Mouse (Mus musculus): Measurements from ENCODE around the gene Gm3625.
A peak's percentile ranks its signal among the peaks of the same experiment; 100 is the strongest.

Gm3625 gene

DNA sequence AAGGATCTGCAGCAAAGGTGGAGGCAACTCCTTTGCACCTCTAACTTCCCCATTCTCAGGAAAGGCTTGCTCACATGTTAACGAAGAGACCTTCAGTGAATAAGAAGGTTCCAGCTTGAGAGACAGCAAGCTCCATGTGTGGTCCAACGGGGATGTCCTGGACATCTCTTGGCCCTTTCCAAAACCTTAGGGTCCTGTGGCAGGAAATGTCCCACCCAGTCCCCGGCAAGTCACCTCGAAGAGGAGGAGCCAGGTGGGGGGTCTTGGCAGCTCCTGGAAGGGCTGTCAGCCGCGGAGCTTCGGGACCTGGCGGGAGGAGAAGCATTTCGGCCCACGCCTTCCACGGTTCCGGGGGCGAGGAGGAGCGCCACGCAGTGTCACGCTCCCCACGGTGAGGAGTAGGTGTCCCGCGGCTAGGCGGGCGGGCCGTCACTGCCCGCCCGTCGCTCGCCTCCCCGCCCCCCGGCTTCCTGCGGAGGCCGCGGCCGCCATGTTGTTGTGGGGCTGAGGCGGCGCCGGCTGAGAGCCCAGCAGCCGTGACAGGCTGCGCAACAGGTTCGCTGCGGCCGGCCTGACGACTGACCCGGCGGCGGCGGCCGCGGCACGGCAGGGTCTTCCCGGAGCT, at the start of gene Gm3625, which contains the start of gene Itsn2:
Gene Gm3625 (minus strand): TSS at position 387 of the 625 bp plus-strand sequence.
Gene Itsn2 (plus strand): TSS at position 98 of the 625 bp plus-strand sequence.
- DNase-seq = peak; percentile 63 to 68

DNA sequence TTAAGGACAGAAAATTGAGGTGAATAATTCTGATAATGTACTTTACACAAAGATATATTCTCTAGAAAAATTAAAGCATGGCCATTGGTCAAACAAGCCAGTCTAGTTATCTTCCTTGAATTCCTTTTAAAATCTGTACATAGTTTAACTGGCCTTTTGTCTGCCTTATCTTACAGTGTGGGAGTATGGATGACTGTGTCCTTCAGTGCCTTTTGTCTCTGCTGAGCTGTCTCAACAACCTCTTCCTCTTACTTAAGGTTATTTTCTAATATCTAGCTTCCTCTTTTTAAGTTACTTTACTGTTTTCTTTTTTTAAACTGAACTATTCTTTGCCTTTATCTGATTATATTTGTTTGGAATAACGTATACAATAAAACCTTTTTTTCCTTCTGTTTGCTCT, 48.0 kb upstream of the Gm3625 start:
- no peak for DNase-seq

- DNase-seq = no peak
Observed at GRCm38 (mm10) chr12:4638438-4638837, 45.7 kb upstream of the Gm3625 start.

GRCm38 (mm10) chr12:4632957-4633356, 40.2 kb upstream of the Gm3625 start:
- DNase-seq = no peak

- no peak for DNase-seq
Observed at GRCm38 (mm10) chr12:4624201-4624600, 31.5 kb upstream of the Gm3625 start.

- no peak for DNase-seq
Observed at GRCm38 (mm10) chr12:4614722-4615121, 22.0 kb upstream of the Gm3625 start.

- DNase-seq = no peak
Observed at GRCm38 (mm10) chr12:4606625-4607024, 13.9 kb upstream of the Gm3625 start.

- no peak for DNase-seq
Observed at GRCm38 (mm10) chr12:4599713-4600112, 7.0 kb upstream of the Gm3625 start.

- no peak for DNase-seq
Observed at GRCm38 (mm10) chr12:4598666-4599428, 6.1 kb upstream of the Gm3625 start.

DNA sequence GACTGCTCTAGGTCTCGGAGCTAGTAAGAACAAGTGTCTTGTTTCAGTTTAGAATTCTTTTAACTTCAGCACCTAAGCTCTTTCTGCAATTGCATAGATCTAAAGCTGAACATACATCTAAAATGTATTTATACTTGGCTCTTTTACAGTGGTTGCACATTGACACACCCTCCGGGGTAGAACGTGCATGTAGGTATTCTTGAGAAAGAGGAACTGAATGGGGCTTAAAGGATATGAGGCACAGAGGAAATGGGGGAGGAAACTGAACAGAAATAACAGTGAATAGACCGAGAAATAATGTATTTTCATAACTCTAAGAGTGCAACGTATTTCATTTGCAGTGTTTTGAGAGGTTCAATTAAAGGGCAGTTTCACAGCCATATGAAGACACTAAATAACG, 2.3 kb upstream of the Gm3625 start:
- DNase-seq = no peak

DNA sequence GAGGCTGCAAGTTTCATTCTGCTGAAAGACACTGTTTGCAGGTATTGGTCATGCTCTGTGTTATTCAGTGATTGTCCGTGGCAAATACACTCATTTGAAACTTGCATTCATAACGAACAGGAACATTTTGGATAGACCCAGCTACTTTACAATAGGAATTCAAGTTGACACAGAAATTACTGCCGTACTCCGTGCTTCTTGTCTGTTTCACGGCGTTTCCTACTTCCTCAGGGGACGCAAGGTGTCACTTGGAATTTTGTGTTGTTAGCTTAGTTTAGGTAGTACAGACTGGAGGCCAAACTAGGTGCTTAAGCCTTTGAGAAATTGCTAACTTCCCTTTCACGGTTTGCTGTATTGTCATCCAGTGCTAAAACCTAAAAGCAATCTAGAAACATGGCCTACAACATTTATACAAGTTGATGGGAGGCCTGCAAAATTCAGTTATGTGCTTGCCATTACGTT, 1.2 kb upstream of the Gm3625 start:
- no peak for DNase-seq

- DNase-seq = peak; percentile 41 to 53
Observed at GRCm38 (mm10) chr12:4593166-4593929, 621 bp upstream of the Gm3625 start.

DNA sequence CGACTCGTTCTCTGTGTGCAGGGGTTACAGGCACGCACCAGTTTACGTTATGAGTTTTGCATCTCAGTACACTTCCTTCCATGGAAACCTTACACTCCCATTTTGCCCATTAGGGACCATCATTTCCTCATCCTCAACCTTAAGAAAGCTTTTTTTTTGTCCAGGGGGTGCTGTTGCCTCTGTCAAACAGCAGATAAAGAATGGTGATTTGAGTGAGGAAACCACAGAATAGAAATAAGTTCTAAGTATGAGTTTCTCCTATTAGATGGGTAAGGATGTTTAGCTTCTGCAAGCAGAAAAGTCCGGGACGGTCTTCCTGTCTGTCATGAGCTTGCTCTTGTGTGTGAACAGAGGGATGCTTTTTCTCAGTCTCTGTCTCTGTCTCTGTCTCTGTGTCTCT, 702 bp downstream of the Gm3625 start:
- no peak for DNase-seq

GRCm38 (mm10) chr12:4588603-4589002, 4.1 kb downstream of the Gm3625 start:
- no peak for DNase-seq

- DNase-seq = no peak
Observed at GRCm38 (mm10) chr12:4587846-4588245, 4.9 kb downstream of the Gm3625 start.

GRCm38 (mm10) chr12:4582326-4582725, 10.4 kb downstream of the Gm3625 start:
- no peak for DNase-seq

DNA sequence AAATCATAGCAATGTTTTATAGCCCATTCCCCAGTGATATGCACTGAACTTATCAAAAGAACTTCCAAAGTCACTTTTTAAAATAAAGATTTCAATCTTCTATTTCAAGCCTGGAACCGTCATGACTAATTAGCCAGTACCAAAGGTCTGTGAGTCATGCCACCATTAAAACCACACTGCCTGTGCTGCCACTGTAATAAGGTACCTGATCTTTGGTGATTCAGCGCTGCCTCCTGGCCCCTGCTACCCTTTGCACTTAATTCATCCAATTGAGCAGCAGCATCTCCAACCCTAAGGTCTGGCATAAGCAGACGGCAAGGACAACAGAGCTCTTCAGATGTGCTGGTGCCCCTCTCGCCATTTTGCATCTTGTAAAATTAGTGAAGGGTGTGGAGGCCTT, 18.7 kb downstream of the Gm3625 start:
- DNase-seq = no peak

DNA sequence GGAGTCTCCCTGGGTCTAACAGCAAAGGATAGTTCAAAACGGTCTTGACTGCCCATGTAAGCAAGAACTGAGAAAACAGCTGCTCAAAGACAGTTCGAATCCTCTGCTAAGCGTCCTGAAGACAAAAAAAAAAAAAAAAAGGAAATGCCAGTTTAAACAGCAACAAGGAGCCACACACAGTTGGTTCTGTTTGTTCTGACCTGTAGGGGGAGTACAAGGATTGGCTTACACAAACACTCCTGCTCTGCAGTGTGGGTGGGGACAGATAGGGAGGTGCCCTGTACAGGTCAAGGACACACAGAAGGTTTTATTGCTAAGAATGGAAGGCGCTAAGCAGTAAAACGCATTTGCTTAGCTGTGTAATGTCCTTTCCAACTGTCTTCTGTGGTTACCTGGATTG, 20.9 kb downstream of the Gm3625 start:
- peak in 1 of 2 experiments; percentile 37 for DNase-seq

DNA sequence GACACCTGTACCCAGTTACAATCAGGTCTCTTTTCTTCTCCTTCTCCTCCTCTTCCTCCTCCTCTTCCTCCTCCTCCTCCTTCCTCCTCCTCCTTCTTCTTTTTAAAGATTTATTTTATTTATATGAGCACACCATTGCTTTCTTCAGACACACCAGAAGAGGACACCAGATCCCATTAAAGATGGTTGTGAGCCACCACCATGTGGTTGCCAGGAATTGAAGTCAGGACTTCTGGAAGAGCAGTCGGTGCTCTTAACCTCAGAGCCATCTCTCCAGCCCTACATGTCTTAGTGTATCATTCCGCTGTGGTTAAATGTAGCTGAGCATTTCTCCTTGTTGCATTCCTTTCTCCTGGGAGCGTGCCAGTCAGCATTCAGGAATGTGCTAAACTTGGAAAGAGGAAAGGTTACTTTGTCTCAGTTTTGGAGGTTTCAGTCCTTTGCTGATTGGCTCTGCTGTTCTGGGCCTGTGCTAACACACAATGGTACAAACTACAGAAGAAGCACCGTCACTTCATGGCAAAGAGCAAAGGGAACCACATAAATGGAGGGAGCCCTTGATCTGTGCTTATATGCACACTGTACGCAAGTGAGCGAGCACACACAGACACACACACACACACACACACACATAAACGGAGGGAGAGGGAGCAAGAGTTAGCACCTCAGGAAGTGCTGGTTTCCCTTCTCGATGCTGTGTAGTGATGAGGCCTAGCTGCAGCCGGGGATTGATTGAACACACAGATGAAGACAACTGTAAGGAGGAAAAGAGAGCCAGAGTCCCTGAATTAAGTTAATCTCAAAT, 34.0 kb downstream of the Gm3625 start:
- peak; percentile 4 to 47 for DNase-seq

- no peak for DNase-seq
Observed at GRCm38 (mm10) chr12:4558013-4558412, 34.7 kb downstream of the Gm3625 start.

DNA sequence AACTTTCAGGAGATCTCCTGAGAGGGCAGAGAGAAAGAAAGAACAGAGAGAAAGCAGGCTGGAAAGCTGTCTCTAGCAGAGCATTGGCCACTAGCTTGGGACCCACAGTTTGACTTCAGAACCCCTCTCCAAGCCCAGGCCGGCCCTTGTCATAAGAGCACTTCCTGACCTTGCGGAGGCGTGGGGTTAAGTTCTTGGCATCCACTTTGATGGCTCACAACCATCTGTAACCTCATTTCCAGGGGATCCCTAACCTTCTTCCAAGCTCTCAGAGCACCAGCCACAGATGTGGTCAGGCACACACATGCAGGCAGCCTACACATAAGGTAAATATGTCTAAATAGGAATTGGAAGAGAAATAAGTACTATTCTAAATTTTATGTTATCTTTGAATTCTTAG, 35.3 kb downstream of the Gm3625 start:
- no peak for DNase-seq

- DNase-seq = no peak
Observed at GRCm38 (mm10) chr12:4556891-4557290, 35.8 kb downstream of the Gm3625 start.

GRCm38 (mm10) chr12:4555451-4555850, 37.3 kb downstream of the Gm3625 start:
- DNase-seq = no peak

All from thymus, adult 18-20 months (tissue).